Mouse (Mus musculus) kidney, embryonic 16.5 days (tissue): Measurements from ENCODE around the gene Cyp4a12a. TPM values are rescaled to one million over a fixed set of nuclear protein-coding genes. Genes with fewer than 3 reads are reported as not detected.
"Not testable (repeated sequence)": the region's sequence is repeated elsewhere in the genome, so short reads cannot be mapped to it uniquely, and the experiment has no call there.

Source experiments
- ATAC-seq: fragments of 200-750 bp; cut with Nextera tagmentation; 2 replicates; pipeline ENCODE4 v1.8.0; 2017; ENCODE audit warnings: moderate TSS enrichment; ENCODE audit not compliant: low FRiP score, low TSS enrichment
- H3K27ac ChIP-seq: fragments of 300-500 bp; sonication (generic); 2 replicates; pipeline ENCODE4 v1.5.1; 2014; ENCODE audit warnings: low read length
- H3K27me3 ChIP-seq: fragments of 300-500 bp; sonication (generic); 2 replicates; pipeline ENCODE4 v1.6.1; 2014; ENCODE audit warnings: low read length, control low read depth, mixed read lengths; ENCODE audit not compliant: insufficient read depth
- H3K36me3 ChIP-seq: fragments of 300-500 bp; sonication (generic); 2 replicates; pipeline ENCODE4 v1.6.1; 2014; ENCODE audit warnings: low read length, control low read depth, mixed read lengths; ENCODE audit not compliant: insufficient read depth
- H3K4me1 ChIP-seq: fragments of 300-500 bp; sonication (generic); 2 replicates; pipeline ENCODE4 v1.6.1; 2014; ENCODE audit warnings: low read length, control low read depth, mixed read lengths; ENCODE audit not compliant: insufficient read depth
- H3K4me2 ChIP-seq: fragments of 300-500 bp; sonication (generic); replicated peaks from 2 replicates; pipeline ENCODE4 v1.6.1; 2014; ENCODE audit warnings: low read depth, low read length
- H3K4me3 ChIP-seq: fragments of 300-500 bp; sonication (generic); 2 replicates; pipeline ENCODE4 v1.5.1; 2014; ENCODE audit warnings: mild to moderate bottlenecking, low read length
- H3K9ac ChIP-seq: fragments of 300-500 bp; sonication (generic); replicated peaks from 2 replicates; pipeline ENCODE4 v1.6.1; 2014; ENCODE audit warnings: low read length
- H3K9me3 ChIP-seq: fragments of 300-500 bp; sonication (generic); 2 replicates; pipeline ENCODE4 v1.6.1; 2016; ENCODE audit warnings: low read length, control low read depth
- WGBS: fragments of 180-500 bp; shearing (Covaris S2); extraction: QIAGEN DNeasy Blood & Tissue Kit; methylation state at CpG from one replicate; pipeline ENCODE4 v1.1.7; 2014; 5-methylcytosine and 5-hydroxymethylcytosine counted together
- polyA plus RNA-seq: library from polyadenylated mRNA; unstranded; fragments of >200 nt; fragmentation: Nextera tagmentation; extraction: Ambion mirVana; gene quantifications from 2 replicates; pipeline ENCODE4 v1.2.1, GENCODE M21; 2015

Gene Cyp4a12a
- polyA plus RNA-seq = 0.12 and 0.29 TPM in 2 replicates

DNA sequence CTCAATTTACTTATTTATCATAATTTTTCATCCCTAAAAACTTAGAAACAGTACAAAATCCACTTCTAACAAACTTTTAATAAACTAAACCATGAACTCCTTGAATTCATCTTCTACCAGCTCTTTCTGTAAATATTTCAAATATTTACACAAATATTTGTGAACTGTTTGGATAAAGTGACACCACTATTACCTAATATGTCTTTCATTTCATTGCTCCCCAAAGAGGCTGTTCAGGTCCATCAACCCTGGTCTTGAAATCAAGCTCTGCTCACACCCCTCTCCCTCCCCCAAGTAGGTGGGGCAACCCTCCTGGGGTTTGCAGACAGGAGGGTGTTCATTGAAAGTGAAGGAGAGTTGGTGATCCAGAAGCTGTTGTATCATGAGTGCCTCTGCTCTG, at the start of gene Cyp4a12a:
TSS of gene Cyp4a12a (plus strand) at position 301 of the 400 bp plus-strand sequence.
- not testable (repeated sequence) for ATAC-seq, H3K36me3 ChIP-seq, H3K4me1 ChIP-seq, H3K9me3 ChIP-seq, H3K27me3 ChIP-seq, H3K4me3 ChIP-seq, H3K4me2 ChIP-seq, H3K9ac ChIP-seq, H3K27ac ChIP-seq

DNA sequence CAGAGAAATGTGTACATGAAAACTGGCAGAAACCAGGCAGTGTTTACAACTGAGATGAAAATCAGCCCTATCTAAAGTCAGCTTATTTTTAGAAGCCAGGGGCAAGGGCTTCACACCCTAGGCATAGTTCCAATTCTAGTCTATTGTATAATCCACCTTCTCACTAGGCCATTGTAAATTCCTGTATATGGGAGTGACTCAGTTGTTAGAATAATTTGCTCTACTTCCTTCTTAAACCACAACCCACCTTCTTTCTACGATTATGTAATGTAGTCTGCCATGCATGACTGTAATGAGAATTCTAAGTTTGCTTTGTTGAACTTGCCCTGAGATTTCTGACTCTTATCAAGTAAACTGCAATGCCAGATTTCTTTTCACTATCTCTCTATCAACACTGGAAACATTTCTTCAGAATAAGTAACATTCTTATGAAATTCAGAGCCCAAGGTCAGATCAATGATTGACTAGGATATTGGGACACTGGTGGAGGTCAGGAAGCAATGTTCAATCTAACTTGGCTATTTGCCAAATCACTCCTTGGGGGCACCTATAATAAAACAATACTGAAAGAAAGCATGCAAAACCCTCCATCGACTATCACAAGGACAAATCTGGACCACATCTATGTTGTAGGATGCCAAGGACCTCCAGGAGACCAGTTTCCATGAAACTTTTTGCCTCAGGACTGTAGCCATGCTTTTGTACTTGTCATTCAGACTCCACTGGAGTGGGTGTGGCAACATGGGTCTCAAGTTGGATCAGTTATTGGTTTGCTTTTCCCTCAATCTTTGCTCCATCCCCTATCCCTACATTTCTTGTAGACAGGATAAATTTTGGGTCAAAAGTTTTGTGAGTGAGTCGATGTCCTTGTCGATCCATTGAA, 33.9 kb upstream of the Cyp4a12a start:
- not testable (repeated sequence) for H3K27ac ChIP-seq, H3K9me3 ChIP-seq, H3K27me3 ChIP-seq, H3K36me3 ChIP-seq, H3K4me2 ChIP-seq, H3K4me1 ChIP-seq, H3K4me3 ChIP-seq, H3K9ac ChIP-seq
- WGBS = 84% methylated on average over 3 of the region's 4 CpGs
- 0 out of 2 replicates have a peak, but pooled peaks have one; percentile 67 for ATAC-seq

DNA sequence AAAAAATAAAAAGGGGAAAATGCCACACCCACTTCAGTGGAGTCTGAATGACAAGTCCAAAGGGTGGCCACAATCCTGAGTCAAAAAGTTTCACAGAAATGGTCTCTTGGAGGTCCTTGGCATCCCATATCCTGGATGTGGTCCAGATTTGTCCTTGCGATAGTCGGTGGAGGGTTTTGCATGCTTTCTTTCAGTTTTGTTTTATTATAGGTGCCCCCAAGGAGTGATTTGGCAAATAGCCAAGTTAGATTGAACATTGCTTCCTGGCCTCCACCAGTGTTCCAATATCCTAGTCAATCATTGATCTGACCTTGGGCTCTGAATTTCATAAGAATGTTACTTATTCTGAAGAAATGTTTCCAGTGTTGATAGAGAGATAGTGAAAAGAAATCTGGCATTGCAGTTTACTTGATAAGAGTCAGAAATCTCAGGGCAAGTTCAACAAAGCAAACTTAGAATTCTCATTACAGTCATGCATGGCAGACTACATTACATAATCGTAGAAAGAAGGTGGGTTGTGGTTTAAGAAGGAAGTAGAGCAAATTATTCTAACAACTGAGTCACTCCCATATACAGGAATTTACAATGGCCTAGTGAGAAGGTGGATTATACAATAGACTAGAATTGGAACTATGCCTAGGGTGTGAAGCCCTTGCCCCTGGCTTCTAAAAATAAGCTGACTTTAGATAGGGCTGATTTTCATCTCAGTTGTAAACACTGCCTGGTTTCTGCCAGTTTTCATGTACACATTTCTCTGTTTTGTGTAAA, 20.4 kb upstream of the Cyp4a12a start:
- not testable (repeated sequence) for H3K4me1 ChIP-seq, H3K27me3 ChIP-seq, H3K9me3 ChIP-seq, H3K27ac ChIP-seq, H3K9ac ChIP-seq, H3K36me3 ChIP-seq, ATAC-seq, H3K4me3 ChIP-seq, H3K4me2 ChIP-seq
- WGBS = 79% methylated on average over 2 of the region's 3 CpGs

GRCm38 (mm10) chr4:115280342-115280741, 18.5 kb upstream of the Cyp4a12a start:
- H3K4me3 ChIP-seq = peak overlapping the region; percentile 42; the same call in 1 of the 2 replicates
- H3K4me1 ChIP-seq = no peaks in the 10 kb centered on the region
- H3K27me3 ChIP-seq = no peaks in the 10 kb centered on the region
- ATAC-seq = 0 out of 2 replicates have a peak, but pooled peaks have one; percentile 23
- no peak overlapping the region for H3K27ac ChIP-seq
- H3K36me3 ChIP-seq = no peaks in the 10 kb centered on the region
- H3K9me3 ChIP-seq = no peaks in the 10 kb centered on the region
- no peak overlapping the region for H3K9ac ChIP-seq
- peak overlapping the region; percentile 58 for H3K4me2 ChIP-seq

- not testable (repeated sequence) for H3K27me3 ChIP-seq, H3K9me3 ChIP-seq, H3K36me3 ChIP-seq, H3K9ac ChIP-seq, ATAC-seq, H3K27ac ChIP-seq, H3K4me1 ChIP-seq
- WGBS = 15% methylated on average over 10 of the region's 10 CpGs
- Histone ChIP-seq H3K4me2 (peak overlapping the region; percentile 58), H3K4me3 (peak overlapping the region; percentile 42)
Observed at GRCm38 (mm10) chr4:115280779-115281178, 18.1 kb upstream of the Cyp4a12a start.

- not testable (repeated sequence) for H3K27me3 ChIP-seq, H3K9ac ChIP-seq, H3K27ac ChIP-seq, H3K9me3 ChIP-seq, H3K4me1 ChIP-seq, H3K36me3 ChIP-seq
- 16% methylated on average over 18 of the region's 23 CpGs for WGBS
- Histone ChIP-seq H3K4me3 (peak overlapping the region; percentile 42), H3K4me2 (peak overlapping the region; percentile 58)
- peak; percentile 51; the same call in 1 of the 2 replicates for ATAC-seq
Observed at GRCm38 (mm10) chr4:115281231-115281767, 17.5 kb upstream of the Cyp4a12a start.

DNA sequence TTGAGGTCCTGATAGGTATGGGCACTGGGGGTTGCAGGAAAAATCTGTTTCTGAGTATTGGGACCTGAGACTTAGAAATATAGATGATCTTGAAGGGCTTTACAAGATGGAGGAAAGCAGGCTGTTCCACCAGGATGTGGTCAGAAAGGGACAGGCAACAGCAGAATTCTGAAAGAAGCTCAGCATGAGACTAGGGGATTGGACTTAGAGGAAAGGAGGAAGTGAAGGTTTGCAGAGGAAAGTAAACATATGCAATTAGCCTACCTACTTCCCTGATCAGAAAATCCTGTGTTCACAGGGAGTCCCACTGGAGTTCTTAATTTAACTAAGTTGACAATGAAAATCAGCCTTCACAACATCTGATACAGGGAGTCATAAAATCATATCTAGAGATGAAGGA, 26.9 kb downstream of the Cyp4a12a start:
- not testable (repeated sequence) for H3K36me3 ChIP-seq, H3K9me3 ChIP-seq, H3K4me1 ChIP-seq, H3K4me2 ChIP-seq, H3K27ac ChIP-seq, H3K27me3 ChIP-seq, H3K4me3 ChIP-seq, ATAC-seq, H3K9ac ChIP-seq

DNA sequence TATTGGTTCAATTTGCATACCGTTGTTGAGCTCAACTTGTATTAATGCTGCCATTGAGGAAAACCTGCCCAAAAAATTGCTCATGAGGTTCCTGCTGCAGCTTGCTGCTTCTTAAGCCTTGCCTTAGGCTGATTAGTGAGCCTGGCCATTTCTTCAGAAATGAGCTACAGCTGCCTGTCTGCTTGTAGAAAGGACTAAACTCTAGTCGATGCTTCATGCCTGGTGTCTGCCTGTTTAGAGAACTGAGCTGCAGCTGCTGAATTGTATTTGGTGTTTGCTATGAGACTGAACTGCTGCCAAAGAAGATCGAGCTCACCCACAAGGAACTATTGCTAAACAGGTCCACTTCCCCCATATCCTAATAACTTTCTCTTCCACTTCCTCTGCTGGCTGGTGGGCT, 66.8 kb downstream of the Cyp4a12a start:
- H3K27me3 ChIP-seq, H3K36me3 ChIP-seq, H3K9ac ChIP-seq, H3K27ac ChIP-seq, H3K9me3 ChIP-seq, H3K4me2 ChIP-seq, H3K4me3 ChIP-seq, ATAC-seq, H3K4me1 ChIP-seq: not testable (repeated sequence)
- WGBS = 83% methylated on average over 3 of the region's 3 CpGs

- ATAC-seq, H3K36me3 ChIP-seq, H3K4me1 ChIP-seq, H3K4me2 ChIP-seq, H3K27me3 ChIP-seq, H3K9ac ChIP-seq, H3K9me3 ChIP-seq, H3K27ac ChIP-seq, H3K4me3 ChIP-seq: not testable (repeated sequence)
Observed at GRCm38 (mm10) chr4:115368067-115368466, 69.2 kb downstream of the Cyp4a12a start.
